Mouse (Mus musculus) liver, embryonic 15.5 days (tissue): Measurements from ENCODE around the gene Tspan32. TPM values are rescaled to one million over a fixed set of nuclear protein-coding genes. Genes with fewer than 3 reads are reported as not detected.

ENCODE experiments used
- polyA plus RNA-seq: library from polyadenylated mRNA; unstranded; fragments of >200 nt; fragmentation: Nextera tagmentation; extraction: Ambion mirVana; gene quantifications from 2 replicates; pipeline ENCODE4 v1.2.1, GENCODE M21; 2015

Gene Tspan32
- polyA plus RNA-seq, 1 experiment from 2014 or later = 80.3 TPM

Other genes with a start within 250 kb of the Tspan32 start
- gene Th, start 73.9 kb upstream of the Tspan32 start, polyA plus RNA-seq = 0.09 and 0.16 TPM in 2 replicates
- gene Ascl2, start 35.8 kb upstream of the Tspan32 start, polyA plus RNA-seq = 0.25 and 0.44 TPM in 2 replicates
- 132 and 141 TPM in 2 replicates for gene Cd81, start 47.7 kb downstream of the Tspan32 start, polyA plus RNA-seq
- gene Tssc4, start 64.2 kb downstream of the Tspan32 start, polyA plus RNA-seq = 38.5 and 44.2 TPM in 2 replicates
- gene Trpm5, start 89.6 kb downstream of the Tspan32 start, polyA plus RNA-seq = 0.43 and 0.91 TPM in 2 replicates
- 0.31 and 0.91 TPM in 2 replicates for gene Kcnq1, start 101.3 kb downstream of the Tspan32 start, polyA plus RNA-seq